Mouse (Mus musculus): Measurements from ENCODE around the gene Bri3.

GRCm38 (mm10) chr5:144231410-144231809, 12.8 kb upstream of the Bri3 start:
- TF ChIP-seq CTCF (IDR thresholded peaks at IDR 0.05; ENCODE audit: low read depth, low read length) (peak; percentile 51), POLR2A (IDR thresholded peaks at IDR 0.05; ENCODE audit: extremely low read depth, insufficient read depth, low read length) (no peak)
